Mouse (Mus musculus): Measurements from ENCODE around the gene Pitpnm3. TPM values are rescaled to one million over a fixed set of nuclear protein-coding genes. Genes with fewer than 3 reads are reported as not detected.

The Pitpnm3 gene
- polyA plus RNA-seq, 1 experiment from 2014 or later, result 0.05 TPM

GRCm38 (mm10) chr11:72155981-72156428 is 20.4 kb upstream of the Pitpnm3 start:
- Histone ChIP-seq H3K9me3 (replicated peaks) (no peaks in the 10 kb centered on the region), H3K4me3 (replicated peaks) (no peak overlapping the region), H3K4me2 (no peak overlapping the region), H3K27ac (no peak overlapping the region), H3K9ac (no peak overlapping the region), H3K27me3 (no peaks in the 10 kb centered on the region), H3K4me1 (peaks cover 16% of the 10 kb centered on the region), H3K36me3 (peaks cover 72% of the 10 kb centered on the region)
- no peak for ATAC-seq (replicated peaks; ENCODE audit: low FRiP score)
- 88% methylated on average over 4 of the region's 4 CpGs for WGBS

- 81% methylated on average over 11 of the region's 11 CpGs for WGBS
- H3K27me3 ChIP-seq, result no peaks in the 10 kb centered on the region
- no peak overlapping the region for H3K9ac ChIP-seq
- no peak overlapping the region for H3K4me2 ChIP-seq
- no peaks in the 10 kb centered on the region for H3K9me3 ChIP-seq (replicated peaks)
- no peak overlapping the region for H3K27ac ChIP-seq
- H3K36me3 ChIP-seq, result peaks cover 66% of the 10 kb centered on the region
- H3K4me3 ChIP-seq (replicated peaks), result no peak overlapping the region
- peaks cover 19% of the 10 kb centered on the region for H3K4me1 ChIP-seq
- no peak for ATAC-seq (replicated peaks; ENCODE audit: low FRiP score)
Observed at GRCm38 (mm10) chr11:72155186-72155980, 19.8 kb upstream of the Pitpnm3 start.

- H3K4me2 ChIP-seq, result no peak overlapping the region
- H3K27me3 ChIP-seq, result no peaks in the 10 kb centered on the region
- WGBS, result 63% methylated on average over 12 of the region's 12 CpGs
- 0 out of 2 replicates have a peak, but pooled peaks have one; percentile 34 for ATAC-seq (replicated peaks; ENCODE audit: low FRiP score)
- H3K4me3 ChIP-seq (replicated peaks), result no peak overlapping the region
- H3K27ac ChIP-seq, result peak overlapping the region; percentile 54
- no peaks in the 10 kb centered on the region for H3K9me3 ChIP-seq (replicated peaks)
- no peak overlapping the region for H3K9ac ChIP-seq
- H3K4me1 ChIP-seq, result peaks cover 19% of the 10 kb centered on the region
- H3K36me3 ChIP-seq, result peaks cover 51% of the 10 kb centered on the region
Observed at GRCm38 (mm10) chr11:72153122-72153862, 17.7 kb upstream of the Pitpnm3 start.

GRCm38 (mm10) chr11:72151120-72151519 is 15.5 kb upstream of the Pitpnm3 start:
- Histone ChIP-seq H3K4me3 (replicated peaks) (no peak overlapping the region), H3K27ac (peak overlapping the region; percentile 41; the same call in 1 of the 2 replicates)
- peak; percentile 62 for ATAC-seq (replicated peaks; ENCODE audit: low FRiP score)

GRCm38 (mm10) chr11:72147910-72148309 is 12.3 kb upstream of the Pitpnm3 start:
- Histone ChIP-seq H3K36me3 (peaks cover 4% of the 10 kb centered on the region; the same call in 1 of the 2 replicates), H3K4me2 (no peak overlapping the region), H3K9ac (no peak overlapping the region), H3K4me1 (peaks cover 30% of the 10 kb centered on the region), H3K9me3 (replicated peaks) (no peaks in the 10 kb centered on the region), H3K4me3 (replicated peaks) (no peak overlapping the region), H3K27ac (no peak overlapping the region), H3K27me3 (0 out of 2 replicates have a peak, but pooled peaks cover 6% of the 10 kb centered on the region)
- 54% methylated on average over 3 of the region's 3 CpGs for WGBS
- ATAC-seq (replicated peaks; ENCODE audit: low FRiP score), result no peak

More at GRCm38 (mm10) chr11:72151120-72151519, 15.5 kb upstream of the Pitpnm3 start:
- Histone ChIP-seq H3K4me1 (peaks cover 19% of the 10 kb centered on the region), H3K4me2 (no peak overlapping the region), H3K9me3 (replicated peaks) (no peaks in the 10 kb centered on the region), H3K27me3 (no peaks in the 10 kb centered on the region), H3K36me3 (peaks cover 33% of the 10 kb centered on the region), H3K9ac (no peak overlapping the region)
- 46% methylated on average over 2 of the region's 2 CpGs for WGBS

GRCm38 (mm10) chr11:72145877-72146248 is 10.3 kb upstream of the Pitpnm3 start:
- peak; percentile 74; the same call in 1 of the 2 replicates for ATAC-seq (replicated peaks; ENCODE audit: low FRiP score)
- 0 out of 2 replicates have a peak, but pooled peaks cover 6% of the 10 kb centered on the region for H3K27me3 ChIP-seq
- no peak overlapping the region for H3K4me2 ChIP-seq
- H3K9me3 ChIP-seq (replicated peaks), result no peaks in the 10 kb centered on the region
- H3K9ac ChIP-seq, result no peak overlapping the region
- no peaks in the 10 kb centered on the region for H3K36me3 ChIP-seq
- H3K4me3 ChIP-seq (replicated peaks), result no peak overlapping the region
- H3K27ac ChIP-seq, result peak overlapping the region; percentile 83
- 71% methylated on average over 1 of the region's 1 CpGs for WGBS
- H3K4me1 ChIP-seq, result peaks cover 19% of the 10 kb centered on the region

GRCm38 (mm10) chr11:72145182-72145876 is 9.8 kb upstream of the Pitpnm3 start:
- no peaks in the 10 kb centered on the region for H3K36me3 ChIP-seq
- ATAC-seq (replicated peaks; ENCODE audit: low FRiP score), result peak; percentile 74
- no peaks in the 10 kb centered on the region for H3K9me3 ChIP-seq (replicated peaks)
- 0 out of 2 replicates have a peak, but pooled peaks cover 6% of the 10 kb centered on the region for H3K27me3 ChIP-seq
- WGBS, result 12% methylated on average over 2 of the region's 2 CpGs
- no peak overlapping the region for H3K4me2 ChIP-seq
- H3K4me3 ChIP-seq (replicated peaks), result no peak overlapping the region
- peak overlapping the region; percentile 83 for H3K27ac ChIP-seq
- peaks cover 16% of the 10 kb centered on the region; the same call in 1 of the 2 replicates for H3K4me1 ChIP-seq
- H3K9ac ChIP-seq, result no peak overlapping the region

GRCm38 (mm10) chr11:72142889-72143288 is 7.3 kb upstream of the Pitpnm3 start:
- Histone ChIP-seq H3K9me3 (replicated peaks) (no peaks in the 10 kb centered on the region), H3K4me3 (replicated peaks) (no peak overlapping the region), H3K27me3 (0 out of 2 replicates have a peak, but pooled peaks cover 6% of the 10 kb centered on the region), H3K36me3 (no peaks in the 10 kb centered on the region), H3K9ac (no peak overlapping the region), H3K4me2 (no peak overlapping the region), H3K27ac (no peak overlapping the region), H3K4me1 (peaks cover 16% of the 10 kb centered on the region; the same call in 1 of the 2 replicates)
- ATAC-seq (replicated peaks; ENCODE audit: low FRiP score), result no peak
- 50% methylated on average over 10 of the region's 10 CpGs for WGBS

GRCm38 (mm10) chr11:72140198-72140597 is 4.6 kb upstream of the Pitpnm3 start:
- no peak for ATAC-seq (replicated peaks; ENCODE audit: low FRiP score)
- Histone ChIP-seq H3K9me3 (replicated peaks) (no peaks in the 10 kb centered on the region), H3K36me3 (no peaks in the 10 kb centered on the region), H3K27me3 (peaks cover 27% of the 10 kb centered on the region), H3K27ac (no peak overlapping the region), H3K4me2 (no peak overlapping the region), H3K4me1 (peaks cover 22% of the 10 kb centered on the region), H3K4me3 (replicated peaks) (no peak overlapping the region), H3K9ac (no peak overlapping the region)
- WGBS, result 20% methylated on average over 6 of the region's 6 CpGs

- Histone ChIP-seq H3K4me1 (peaks cover 29% of the 10 kb centered on the region), H3K4me2 (peak overlapping the region; percentile 99), H3K27me3 (peaks cover 52% of the 10 kb centered on the region), H3K9me3 (replicated peaks) (no peaks in the 10 kb centered on the region), H3K4me3 (replicated peaks) (peak overlapping the region; percentile 62), H3K9ac (no peak overlapping the region), H3K36me3 (no peaks in the 10 kb centered on the region), H3K27ac (no peak overlapping the region)
- WGBS, result 37% methylated on average over 11 of the region's 11 CpGs
- ATAC-seq (replicated peaks; ENCODE audit: low FRiP score), result no peak
Observed at GRCm38 (mm10) chr11:72136231-72136982, 829 bp upstream of the Pitpnm3 start.
